Mouse (Mus musculus) gonadal fat pad, adult 2 months (tissue): ENCODE measurements at regions not wholly inside any gene's neighbourhood (a gene's known extent, or its start where the extent isn't known, plus 50 kb on each side); places are given as distances from the start of the nearest gene placed in this dataset.

ENCODE experiments used
- DNase-seq: peaks from one replicate; pipeline ENCODE4 v3.0.0-alpha.2; 2012; ENCODE audit warnings: low read depth

GRCm38 (mm10) chr16:51457166-51457565, 573.9 kb upstream of the Cblb start:
- no peak for DNase-seq

- DNase-seq: no peak
Measured at GRCm38 (mm10) chr16:51475690-51476089, 555.3 kb upstream of the Cblb start.

- DNase-seq: no peak
Measured at GRCm38 (mm10) chr16:51496096-51496495, 534.9 kb upstream of the Cblb start.

GRCm38 (mm10) chr16:51497777-51498176, 533.2 kb upstream of the Cblb start:
- DNase-seq: no peak

GRCm38 (mm10) chr16:51517079-51517478, 513.9 kb upstream of the Cblb start:
- DNase-seq: no peak

GRCm38 (mm10) chr16:51520762-51521161, 510.3 kb upstream of the Cblb start:
- no peak for DNase-seq

- DNase-seq: no peak
Measured at GRCm38 (mm10) chr16:51521317-51522092, 509.5 kb upstream of the Cblb start.

- no peak for DNase-seq
Measured at GRCm38 (mm10) chr16:51524023-51524422, 507.0 kb upstream of the Cblb start.

GRCm38 (mm10) chr16:51532496-51532895, 498.5 kb upstream of the Cblb start:
- no peak for DNase-seq

GRCm38 (mm10) chr16:51543769-51544168, 487.3 kb upstream of the Cblb start:
- DNase-seq: no peak

GRCm38 (mm10) chr16:51547032-51547431, 484.0 kb upstream of the Cblb start:
- no peak for DNase-seq

GRCm38 (mm10) chr16:51562866-51563658, 468.0 kb upstream of the Cblb start:
- no peak for DNase-seq

GRCm38 (mm10) chr16:51564064-51564463, 467.0 kb upstream of the Cblb start:
- DNase-seq: no peak

GRCm38 (mm10) chr16:51577915-51578593, 453.0 kb upstream of the Cblb start:
- no peak for DNase-seq

- DNase-seq: no peak
Measured at GRCm38 (mm10) chr16:51580525-51580924, 450.5 kb upstream of the Cblb start.

- no peak for DNase-seq
Measured at GRCm38 (mm10) chr16:51589924-51590397, 441.1 kb upstream of the Cblb start.

GRCm38 (mm10) chr16:51617579-51617978, 413.4 kb upstream of the Cblb start:
- no peak for DNase-seq

- DNase-seq: no peak
Measured at GRCm38 (mm10) chr16:51646646-51647045, 384.4 kb upstream of the Cblb start.

GRCm38 (mm10) chr16:51650100-51650499, 380.9 kb upstream of the Cblb start:
- no peak for DNase-seq

GRCm38 (mm10) chr16:51650683-51651082, 380.3 kb upstream of the Cblb start:
- DNase-seq: no peak

GRCm38 (mm10) chr16:51661693-51662092, 369.3 kb upstream of the Cblb start:
- DNase-seq: no peak

GRCm38 (mm10) chr16:51664325-51664724, 366.7 kb upstream of the Cblb start:
- no peak for DNase-seq
